ENCODE assay signal across 10 mouse cellular contexts in genomic region chr14:121614461-121615170, GRCm38 (mm10).
DNase-seq lines count a peak whose midpoint lies in the region; TF ChIP-seq lines count a peak whose summit lies in the region.
"Had no signal": no experiment of that assay in that cellular context is flagged by ENCODE, and none has a peak within 500 bp of the region (broad histone marks: within the 10 kb centered on the region; RNA-seq: fewer than 3 reads in every experiment).

No protein-coding gene starts in this region.

- H3K27ac ChIP-seq in kidney, adult 2 months (ENCODE audit: insufficient read depth, low read depth, low read length): no peak overlapping the region
- H3K27ac ChIP-seq: hindbrain, embryonic 15.5 days had no signal

- no peak for TF ChIP-seq CTCF in kidney, adult 2 months (conservative IDR thresholded peaks at IDR 0.05; ENCODE audit: insufficient read depth, insufficient read length, low read depth, low read length)

- H3K27me3 ChIP-seq in kidney, adult 2 months (replicated peaks; ENCODE audit: control insufficient read depth, insufficient read depth, low read length): no peaks in the 10 kb centered on the region
- H3K27me3 ChIP-seq: hindbrain, embryonic 15.5 days had no signal

- no peak overlapping the region for H3K4me3 ChIP-seq in kidney, adult 2 months (ENCODE audit: insufficient read depth, low read depth, low read length)
- H3K4me3 ChIP-seq: hindbrain, embryonic 15.5 days had no signal

- peak; percentile 36 for DNase-seq in adrenal gland, postnatal 14 days
- no peak for DNase-seq in adrenal gland, postnatal 4 days (ENCODE audit: low spot score in 2 of 2)
- peak; percentile 82 for DNase-seq in kidney, adult 2 months
- DNase-seq in kidney, postnatal 4 days: no peak
- peak; percentile 21 for DNase-seq in 3134 (ENCODE audit: extremely low read depth, insufficient read length, low spot score)
- peak; percentile 53 to 67 for DNase-seq in cerebellum, postnatal 14 days
- no peak for DNase-seq in thymus, postnatal 4 days
- no peak for DNase-seq in thymus, adult 18-20 months
- DNase-seq: B cell, adult 2 months had no signal

- H3K4me1 ChIP-seq in kidney, adult 2 months (ENCODE audit: control insufficient read depth, insufficient read depth, low read length): peaks cover 11% of the 10 kb centered on the region; the same call in 1 of the 2 replicates
- H3K4me1 ChIP-seq: hindbrain, embryonic 15.5 days had no signal

- H3K36me3 ChIP-seq in kidney, adult 2 months (ENCODE audit: control insufficient read depth, insufficient read depth, low read length): no peaks in the 10 kb centered on the region; the same call in 1 of the 2 replicates
- H3K36me3 ChIP-seq: hindbrain, embryonic 15.5 days had no signal

- TF ChIP-seq POLR2A in kidney, adult 2 months (IDR thresholded peaks at IDR 0.05; ENCODE audit: low read depth, low read length): no peak

- WGBS in kidney, adult 2 months: 69% methylated on average over 6 of the region's 6 CpGs

Comparison
In these comparisons a context has a peak if more than half of its experiments do, and no peak if none do; other contexts are left out.
1. DNase-seq: peak in adrenal gland, postnatal 14 days (single experiment), kidney, adult 2 months (single experiment), 3134 (single experiment) and cerebellum, postnatal 14 days (2 of 2); none in adrenal gland, postnatal 4 days (0 of 2), kidney, postnatal 4 days (0 of 2), thymus, postnatal 4 days (single experiment) and thymus, adult 18-20 months (0 of 2).